Mouse (Mus musculus) kidney, adult 2 months (tissue): ENCODE measurements around the gene Stard8. TPM values are rescaled to one million over a fixed set of nuclear protein-coding genes. Genes with fewer than 3 reads are reported as not detected.

Source experiments
- DNase-seq: peaks from one replicate; pipeline ENCODE4 v3.0.0; 2021
- H3K27ac ChIP-seq: fragments of 200-500 bp; 2 replicates; pipeline ENCODE4 v1.5.1; 2012; ENCODE audit warnings: low read depth, low read length, control low read depth, inconsistent platforms; ENCODE audit not compliant: insufficient read depth
- H3K27me3 ChIP-seq: fragments of 200-500 bp; replicated peaks from 2 replicates; pipeline ENCODE4 v1.6.1; 2012; ENCODE audit warnings: mild to moderate bottlenecking, moderate library complexity, low read length, inconsistent platforms; ENCODE audit not compliant: control insufficient read depth, insufficient read depth
- H3K36me3 ChIP-seq: fragments of 200-500 bp; 2 replicates; pipeline ENCODE4 v1.6.1; 2012; ENCODE audit warnings: mild to moderate bottlenecking, moderate library complexity, low read length, inconsistent platforms; ENCODE audit not compliant: control insufficient read depth, insufficient read depth
- H3K4me1 ChIP-seq: fragments of 200-500 bp; 2 replicates; pipeline ENCODE4 v1.6.1; 2011; ENCODE audit warnings: low read length; ENCODE audit not compliant: control insufficient read depth, insufficient read depth
- H3K4me3 ChIP-seq: fragments of 200-500 bp; 2 replicates; pipeline ENCODE4 v1.5.1; 2011; ENCODE audit warnings: mild to moderate bottlenecking, low read depth, low read length, control low read depth; ENCODE audit not compliant: insufficient read depth
- CTCF ChIP-seq: fragments of 200-500 bp; conservative IDR thresholded peaks from 2 replicates; pipeline ENCODE4 v1.5.1; 2011; ENCODE audit warnings: low read depth, mild to moderate bottlenecking, control low read depth, low read length, moderate library complexity, mixed read lengths; ENCODE audit not compliant: insufficient read depth, insufficient read length
- POLR2A ChIP-seq: fragments of 200-500 bp; IDR thresholded peaks from one replicate; pipeline ENCODE4 v1.6.1; 2011; ENCODE audit warnings: low read depth, low read length, control low read depth
- WGBS: fragments of 180-500 bp; shearing (Covaris S2); methylation state at CpG from one replicate; pipeline ENCODE4 v1.1.7; 2018; 5-methylcytosine and 5-hydroxymethylcytosine counted together
- polyA plus RNA-seq: library from polyadenylated mRNA; depleted of rRNA; stranded (reverse); fragments of >200 nt; gene quantifications from 2 replicates; pipeline ENCODE4 v1.2.3, GENCODE M21; 2012

Gene Stard8
- polyA plus RNA-seq, 1 experiment = 62.0 TPM

DNA sequence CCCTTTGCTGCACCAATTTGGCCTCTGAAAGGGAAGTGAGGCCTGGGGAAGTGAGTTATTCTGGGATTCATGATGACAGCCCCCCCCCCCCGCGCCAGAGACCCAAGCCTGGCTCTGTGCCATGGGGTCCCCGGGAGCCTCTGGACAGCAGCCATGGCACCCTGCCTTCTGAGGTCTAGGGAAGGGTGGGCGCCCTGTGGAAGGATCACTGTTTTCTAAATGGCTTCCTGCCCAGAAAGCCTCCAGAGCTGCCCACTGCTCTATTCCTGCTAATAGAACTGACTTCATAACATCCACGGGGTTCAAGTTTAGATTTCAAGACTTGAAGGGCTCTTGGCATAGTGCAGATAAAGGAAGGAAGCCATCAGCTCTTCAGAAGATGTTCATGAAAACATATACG lies 983 bp upstream of the Stard8 start:
- 57% methylated on average over 6 of the region's 6 CpGs for WGBS
- TF ChIP-seq POLR2A (no peak), CTCF (no peak)
- Histone ChIP-seq H3K4me3 (no peak overlapping the region), H3K4me1 (peaks cover 4% of the 10 kb centered on the region; the same call in 1 of the 2 replicates), H3K27ac (no peak overlapping the region), H3K36me3 (no peaks in the 10 kb centered on the region), H3K27me3 (no peaks in the 10 kb centered on the region)
- peak; percentile 26 for DNase-seq

DNA sequence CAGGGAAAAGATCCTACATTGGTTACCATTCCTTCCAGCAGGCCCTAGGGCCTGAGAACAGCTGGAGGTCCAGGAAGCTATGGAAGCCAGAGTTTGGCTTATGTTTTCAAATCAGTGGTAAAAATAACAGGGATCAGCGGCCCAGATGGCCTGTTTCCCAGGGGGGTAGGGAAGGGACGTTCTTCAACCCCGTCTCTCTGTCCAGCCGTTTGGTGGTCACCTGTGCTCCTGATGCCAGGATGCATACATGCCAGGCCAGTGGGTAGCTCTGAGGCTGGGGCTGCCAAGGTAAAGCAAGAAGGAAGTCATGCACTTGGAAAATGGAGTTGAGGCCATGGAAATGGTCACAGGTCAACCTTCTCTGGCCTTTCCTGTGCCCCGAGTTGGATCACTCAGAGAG lies 7.5 kb downstream of the Stard8 start:
- no peaks in the 10 kb centered on the region for H3K4me1 ChIP-seq
- no peak overlapping the region for H3K4me3 ChIP-seq
- no peak overlapping the region for H3K27ac ChIP-seq
- TF ChIP-seq POLR2A = no peak
- no peak for TF ChIP-seq CTCF
- no peaks in the 10 kb centered on the region for H3K36me3 ChIP-seq
- H3K27me3 ChIP-seq = no peaks in the 10 kb centered on the region
- WGBS = 83% methylated on average over 5 of the region's 5 CpGs
- DNase-seq = no peak

DNA sequence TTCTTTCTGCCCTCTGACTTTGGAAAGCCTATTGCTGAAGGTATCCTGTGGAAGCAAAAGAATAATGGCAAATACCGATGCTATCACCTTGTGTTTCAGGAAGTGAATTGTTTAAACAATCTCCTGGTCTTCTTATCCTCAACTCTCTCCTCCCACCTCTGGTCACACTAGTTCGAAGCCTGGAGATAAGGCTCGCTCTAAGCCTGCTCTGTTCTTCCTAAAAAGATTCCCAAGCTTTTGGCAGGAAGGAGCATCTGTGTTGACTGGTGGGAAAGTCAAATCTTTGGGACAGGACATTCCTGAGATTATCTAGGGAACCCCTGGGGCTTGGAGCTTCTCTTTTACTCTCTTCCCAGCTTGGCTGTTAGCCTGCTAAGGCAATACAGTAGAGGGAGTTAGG lies 8.2 kb downstream of the Stard8 start:
- Histone ChIP-seq H3K36me3 (no peaks in the 10 kb centered on the region), H3K27ac (no peak overlapping the region), H3K4me1 (no peaks in the 10 kb centered on the region), H3K4me3 (no peak overlapping the region), H3K27me3 (no peaks in the 10 kb centered on the region)
- WGBS = 83% methylated on average over 3 of the region's 3 CpGs
- DNase-seq = no peak
- no peak for TF ChIP-seq POLR2A
- TF ChIP-seq CTCF = no peak

DNA sequence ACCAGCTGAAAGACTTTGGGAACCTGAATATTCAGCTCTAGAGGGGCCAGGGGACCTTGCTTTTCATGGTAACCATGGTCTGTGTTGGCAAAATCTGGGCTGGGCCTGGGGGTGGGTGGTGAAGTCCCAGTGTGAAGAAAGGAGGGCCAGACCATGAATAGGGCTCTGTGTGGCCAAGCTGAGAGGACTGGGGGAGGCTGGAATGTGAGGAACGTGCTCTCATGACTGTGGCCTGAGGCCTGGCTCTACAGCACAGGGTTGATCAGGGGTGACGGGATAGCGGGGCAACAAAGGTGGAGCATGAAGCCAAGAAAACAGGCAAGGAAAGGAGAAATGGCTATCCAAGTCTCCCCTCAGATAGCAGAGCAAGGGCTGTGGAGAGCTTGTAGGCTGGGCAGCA lies 9.4 kb downstream of the Stard8 start:
- Histone ChIP-seq H3K27me3 (no peaks in the 10 kb centered on the region), H3K36me3 (no peaks in the 10 kb centered on the region), H3K4me3 (no peak overlapping the region), H3K4me1 (no peaks in the 10 kb centered on the region), H3K27ac (peak overlapping the region; percentile 31; the same call in 1 of the 2 replicates)
- TF ChIP-seq POLR2A = no peak
- no peak for TF ChIP-seq CTCF
- peak; percentile 28 for DNase-seq
- 57% methylated on average over 3 of the region's 3 CpGs for WGBS

DNA sequence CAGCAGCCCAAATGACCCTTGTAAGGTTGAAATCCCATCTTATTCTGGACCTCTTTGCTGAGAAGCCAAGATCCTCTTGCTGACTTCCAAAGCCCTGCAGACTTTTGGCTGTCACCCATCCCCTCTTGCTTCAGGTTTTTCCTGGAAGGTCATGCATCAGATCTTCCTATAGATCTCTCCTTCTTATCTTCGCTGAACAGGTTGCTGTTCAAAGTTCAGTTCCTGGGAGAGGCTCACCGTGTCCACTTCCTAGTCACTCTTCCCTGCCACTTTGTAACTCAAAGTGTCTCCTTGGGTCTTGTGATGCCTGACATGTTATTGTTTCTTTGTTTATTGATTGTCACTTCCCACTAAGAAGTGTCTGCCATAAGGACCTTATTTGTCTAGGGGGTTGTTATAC lies 12.7 kb downstream of the Stard8 start:
- TF ChIP-seq CTCF (no peak), POLR2A (no peak)
- no peak overlapping the region for H3K4me3 ChIP-seq
- H3K4me1 ChIP-seq = no peaks in the 10 kb centered on the region
- H3K36me3 ChIP-seq = no peaks in the 10 kb centered on the region
- no peak overlapping the region for H3K27ac ChIP-seq
- 62% methylated on average over 2 of the region's 2 CpGs for WGBS
- H3K27me3 ChIP-seq = no peaks in the 10 kb centered on the region
- DNase-seq = no peak

DNA sequence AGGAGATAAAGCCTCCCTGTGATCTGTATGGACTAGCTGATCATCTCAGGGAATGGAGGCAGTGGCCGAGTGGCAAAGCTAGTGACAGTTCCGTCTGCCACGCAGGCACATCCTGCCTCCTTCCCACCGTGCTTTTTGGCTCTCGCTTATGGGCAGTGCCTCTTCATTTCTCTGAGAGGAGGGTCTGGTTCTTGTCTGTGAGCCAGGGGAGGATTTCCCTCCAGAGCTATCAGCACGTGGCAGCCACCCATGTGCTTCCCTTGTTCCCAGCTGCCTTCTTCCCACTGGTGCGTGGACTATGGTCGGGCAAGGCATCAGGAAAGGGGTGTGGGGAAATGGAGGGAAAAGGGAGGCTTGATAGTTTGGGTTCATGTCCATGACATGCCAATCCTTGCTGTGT lies 13.9 kb downstream of the Stard8 start:
- no peak overlapping the region for H3K27ac ChIP-seq
- no peak for TF ChIP-seq POLR2A

DNA sequence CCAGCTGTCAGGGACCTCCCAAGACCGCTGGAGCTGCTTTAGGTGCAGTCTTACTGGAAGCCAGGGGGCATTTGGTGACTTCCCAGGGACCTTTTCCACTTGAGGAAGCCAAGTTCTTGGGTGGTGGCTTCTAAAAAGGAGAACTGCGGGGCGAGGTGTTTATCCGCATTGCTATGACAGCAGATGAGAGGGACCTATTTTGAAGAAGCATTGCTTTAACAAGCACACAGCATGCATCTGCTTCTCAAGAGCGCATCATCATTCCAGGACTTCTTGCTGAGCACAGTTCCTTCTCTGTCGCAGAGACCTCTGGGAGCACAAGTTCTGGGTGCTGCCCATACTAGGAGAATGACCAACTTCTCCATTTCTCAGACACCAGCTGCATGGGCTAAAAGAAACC lies 14.8 kb downstream of the Stard8 start:
- TF ChIP-seq POLR2A = no peak
- no peak for TF ChIP-seq CTCF
- Histone ChIP-seq H3K36me3 (no peaks in the 10 kb centered on the region), H3K4me1 (no peaks in the 10 kb centered on the region), H3K27ac (no peak overlapping the region), H3K27me3 (no peaks in the 10 kb centered on the region), H3K4me3 (no peak overlapping the region)
- 79% methylated on average over 6 of the region's 6 CpGs for WGBS
- no peak for DNase-seq

More for the DNA sequence above, 13.9 kb downstream of the Stard8 start:
- no peaks in the 10 kb centered on the region for H3K4me1 ChIP-seq
- no peaks in the 10 kb centered on the region for H3K36me3 ChIP-seq
- no peak overlapping the region for H3K4me3 ChIP-seq
- no peak for DNase-seq
- WGBS = 65% methylated on average over 8 of the region's 8 CpGs
- no peaks in the 10 kb centered on the region for H3K27me3 ChIP-seq

DNA sequence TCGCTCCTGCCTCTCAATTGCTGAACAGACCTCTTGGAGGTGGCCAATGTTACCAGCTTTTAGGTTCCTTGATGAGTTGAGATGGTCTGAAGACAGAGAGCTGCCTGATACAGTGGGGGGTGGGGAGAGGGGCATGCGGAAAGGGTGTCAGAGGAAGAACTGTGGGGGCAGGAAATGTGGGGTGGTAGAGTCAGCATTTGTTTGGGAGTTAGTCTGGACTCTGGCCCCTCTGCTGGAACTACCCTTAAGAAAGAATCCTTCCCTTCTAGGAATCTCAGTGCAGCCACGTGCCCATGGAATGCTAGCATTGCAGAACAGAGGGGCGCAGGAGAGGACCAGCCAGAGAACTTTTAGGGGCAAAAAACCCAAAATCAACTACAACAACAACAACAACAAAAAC lies 16.3 kb downstream of the Stard8 start:
- no peak overlapping the region for H3K27ac ChIP-seq
- H3K36me3 ChIP-seq = no peaks in the 10 kb centered on the region
- no peaks in the 10 kb centered on the region for H3K27me3 ChIP-seq
- H3K4me3 ChIP-seq = no peak overlapping the region
- TF ChIP-seq CTCF (no peak), POLR2A (no peak)
- WGBS = 53% methylated on average over 4 of the region's 4 CpGs
- peak; percentile 38 for DNase-seq
- H3K4me1 ChIP-seq = no peaks in the 10 kb centered on the region
